Mouse (Mus musculus) heart, embryonic 14.5 days (tissue): ENCODE measurements around the gene Smurf2. TPM values are rescaled to one million over a fixed set of nuclear protein-coding genes. Genes with fewer than 3 reads are reported as not detected.

Experiments
- ATAC-seq: fragments of 200-750 bp; cut with Nextera tagmentation; 2 replicates; pipeline ENCODE4 v1.8.0; 2017; ENCODE audit warnings: low read depth, moderate TSS enrichment; ENCODE audit not compliant: insufficient number of reproducible peaks, insufficient read depth, low FRiP score
- H3K27ac ChIP-seq, 2 experiments: fragments of 200-500 bp in 1 of 2; fragments of 300-500 bp in 1 of 2; sonication (generic) in 1 of 2; replicated peaks in 1 of 2; 2 replicates each; pipeline ENCODE4 v1.5.1; 2012 to 2014; ENCODE audit warnings: low read depth in 2 of 2, low read length in 2 of 2, control low read depth in 1 of 2, mild to moderate bottlenecking in 1 of 2, mixed read lengths in 1 of 2; ENCODE audit not compliant: control insufficient read depth in 1 of 2, insufficient read depth in 1 of 2
- H3K27me3 ChIP-seq: fragments of 300-500 bp; sonication (generic); 2 replicates; pipeline ENCODE4 v1.6.1; 2014; ENCODE audit warnings: mild to moderate bottlenecking, low read length, control low read depth; ENCODE audit not compliant: control insufficient read depth, insufficient read depth
- H3K36me3 ChIP-seq: fragments of 300-500 bp; sonication (generic); 2 replicates; pipeline ENCODE4 v1.6.1; 2014; ENCODE audit warnings: mild to moderate bottlenecking, control low read depth, low read length, mixed read lengths; ENCODE audit not compliant: control insufficient read depth, insufficient read depth
- H3K4me1 ChIP-seq, 2 experiments: fragments of 200-500 bp in 1 of 2; fragments of 300-500 bp in 1 of 2; sonication (generic) in 1 of 2; 2 replicates each; pipeline ENCODE4 v1.6.1; 2012 to 2014; ENCODE audit warnings: low read length in 2 of 2, control low read depth in 1 of 2, mixed read lengths in 1 of 2; ENCODE audit not compliant: control insufficient read depth in 2 of 2, insufficient read depth in 2 of 2
- H3K4me2 ChIP-seq: fragments of 300-500 bp; sonication (generic); 2 replicates; pipeline ENCODE4 v1.6.1; 2014; ENCODE audit warnings: mild to moderate bottlenecking, low read length
- H3K4me3 ChIP-seq, 2 experiments: fragments of 200-500 bp in 1 of 2; fragments of 300-500 bp in 1 of 2; sonication (generic) in 1 of 2; 2 replicates each; pipeline ENCODE4 v1.5.1; 2012 to 2014; ENCODE audit warnings: low read length in 2 of 2, mild to moderate bottlenecking in 2 of 2, control low read depth in 1 of 2, low read depth in 1 of 2, moderate library complexity in 1 of 2; ENCODE audit not compliant: control insufficient read depth in 1 of 2, insufficient read depth in 1 of 2
- H3K9ac ChIP-seq: fragments of 300-500 bp; sonication (generic); 2 replicates; pipeline ENCODE4 v1.6.1; 2014; ENCODE audit warnings: mild to moderate bottlenecking, low read length
- H3K9me3 ChIP-seq: fragments of 300-500 bp; sonication (generic); 2 replicates; pipeline ENCODE4 v1.6.1; 2016; ENCODE audit warnings: low read length, control low read depth; ENCODE audit not compliant: control insufficient read depth
- WGBS: fragments of 180-500 bp; shearing (Covaris S2); extraction: QIAGEN DNeasy Blood & Tissue Kit; methylation state at CpG from one replicate; pipeline ENCODE4 v1.1.7; 2014; 5-methylcytosine and 5-hydroxymethylcytosine counted together
- polyA plus RNA-seq: library from polyadenylated mRNA; unstranded; fragments of >200 nt; fragmentation: Nextera tagmentation; extraction: Ambion mirVana; gene quantifications from 2 replicates; pipeline ENCODE4 v1.2.1, GENCODE M21; 2014

The Smurf2 gene
- polyA plus RNA-seq, 1 experiment from 2014 or later = 17.4 TPM

DNA sequence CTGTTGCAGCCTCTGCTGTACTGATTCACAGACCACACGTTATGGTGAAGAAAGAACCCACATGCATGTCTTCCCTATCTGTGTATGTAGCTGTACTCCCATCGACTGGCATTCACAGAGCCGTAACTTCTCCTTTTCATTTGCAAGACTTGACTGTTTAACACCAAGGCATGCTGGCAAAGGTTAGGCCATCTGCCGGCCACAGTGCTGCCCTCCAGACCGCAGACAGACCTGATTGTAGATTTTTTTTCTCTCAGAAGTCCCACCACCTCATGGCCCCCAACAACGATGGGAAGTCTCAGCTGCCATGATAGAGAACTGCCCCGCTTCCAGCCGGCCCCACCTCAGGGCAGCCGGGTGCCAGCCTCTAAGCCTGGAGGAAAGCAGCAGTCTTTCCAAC is 100.9 kb downstream of the Smurf2 start:
- Histone ChIP-seq H3K4me3 (no peak overlapping the region), H3K36me3 (peaks cover 86% of the 10 kb centered on the region), H3K27ac (peak overlapping the region in 1 of 2 experiments; percentile 58; a peak in 1 of 4 replicates), H3K4me1 (peaks cover 6 to 38% of the 10 kb centered on the region in 2 experiments), H3K27me3 (no peaks in the 10 kb centered on the region), H3K9ac (no peak overlapping the region; the same call in 1 of the 2 replicates), H3K4me2 (no peak overlapping the region), H3K9me3 (no peaks in the 10 kb centered on the region)
- WGBS = 86% methylated on average over 9 of the region's 9 CpGs
- no peak for ATAC-seq

DNA sequence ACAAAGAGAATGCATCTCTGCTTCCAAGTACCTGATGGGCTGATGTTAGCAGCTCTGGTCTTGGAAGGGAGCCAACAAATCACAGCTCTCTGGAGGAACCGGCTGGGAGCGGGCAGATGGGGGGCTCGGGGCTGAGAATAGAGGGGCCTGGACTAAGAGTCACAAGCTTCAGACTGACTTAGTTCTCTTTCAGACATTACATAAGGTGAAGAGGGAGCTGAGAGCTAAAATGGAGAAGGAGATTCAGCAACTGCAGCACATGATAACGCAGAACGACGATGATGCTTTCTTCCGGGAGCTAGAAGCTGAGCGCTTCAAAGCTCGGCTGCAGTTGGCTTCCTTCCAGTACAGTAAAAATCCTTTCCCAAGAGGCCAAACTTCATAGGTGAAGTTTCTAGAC is 102.2 kb downstream of the Smurf2 start:
- no peak overlapping the region for H3K4me3 ChIP-seq
- H3K4me2 ChIP-seq = peak overlapping the region; percentile 43
- H3K27me3 ChIP-seq = no peaks in the 10 kb centered on the region
- 0 out of 2 replicates have a peak, but pooled peaks have one; percentile 51 for ATAC-seq
- WGBS = 3% methylated on average over 9 of the region's 9 CpGs
- H3K4me1 ChIP-seq = peaks cover 6 to 38% of the 10 kb centered on the region in 2 experiments
- peaks cover 89% of the 10 kb centered on the region for H3K36me3 ChIP-seq
- H3K9ac ChIP-seq = 0 out of 2 replicates have a peak overlapping the region, but pooled peaks have one; percentile 31
- no peaks in the 10 kb centered on the region for H3K9me3 ChIP-seq
- H3K27ac ChIP-seq = peak overlapping the region; percentile 42 to 58; a peak in 3 of 4 replicates

DNA sequence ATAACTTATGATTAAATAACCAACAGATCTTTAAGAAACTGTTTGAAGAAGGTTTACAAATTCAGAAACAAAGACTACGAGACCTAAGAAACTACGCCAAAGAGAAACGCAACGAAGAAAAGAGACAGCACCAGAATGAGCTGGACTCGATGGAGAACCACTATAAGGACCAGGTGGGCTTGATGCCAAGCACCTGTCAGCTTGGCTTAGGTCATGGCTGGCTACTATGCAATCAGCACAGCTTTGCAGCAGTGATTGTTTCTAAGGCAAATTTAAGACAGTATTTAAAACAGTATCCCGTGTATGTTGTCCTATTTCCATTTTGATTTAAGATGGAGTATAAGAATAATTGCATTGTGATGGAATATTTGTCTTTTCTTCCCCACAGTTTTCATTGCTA is 102.7 kb downstream of the Smurf2 start:
- Histone ChIP-seq H3K4me2 (no peak overlapping the region; the same call in 1 of the 2 replicates), H3K4me3 (no peak overlapping the region), H3K27ac (no peak overlapping the region; a peak in 1 of 4 replicates), H3K36me3 (peaks cover 89% of the 10 kb centered on the region), H3K9ac (no peak overlapping the region), H3K9me3 (no peaks in the 10 kb centered on the region), H3K4me1 (peaks cover 6 to 38% of the 10 kb centered on the region in 2 experiments), H3K27me3 (no peaks in the 10 kb centered on the region)
- WGBS = 77% methylated on average over 6 of the region's 6 CpGs
- ATAC-seq = no peak

- no peak overlapping the region for H3K4me2 ChIP-seq
- no peak overlapping the region for H3K9ac ChIP-seq
- 86% methylated on average over 3 of the region's 3 CpGs for WGBS
- H3K4me3 ChIP-seq = no peak overlapping the region
- peaks cover 89% of the 10 kb centered on the region for H3K36me3 ChIP-seq
- peaks cover 6 to 32% of the 10 kb centered on the region in 2 experiments for H3K4me1 ChIP-seq
- no peak overlapping the region for H3K27ac ChIP-seq
- no peaks in the 10 kb centered on the region for H3K9me3 ChIP-seq
- ATAC-seq = no peak
- no peaks in the 10 kb centered on the region for H3K27me3 ChIP-seq
These were observed 103.4 kb downstream of the Smurf2 start for GRCm38 (mm10) chr11:106817156-106817555.

- no peak overlapping the region for H3K4me2 ChIP-seq
- 72% methylated on average over 7 of the region's 7 CpGs for WGBS
- no peaks in the 10 kb centered on the region for H3K27me3 ChIP-seq
- H3K9ac ChIP-seq = no peak overlapping the region
- peaks cover 6 to 28% of the 10 kb centered on the region in 2 experiments for H3K4me1 ChIP-seq
- no peaks in the 10 kb centered on the region for H3K9me3 ChIP-seq
- no peak overlapping the region for H3K4me3 ChIP-seq
- peaks cover 92% of the 10 kb centered on the region for H3K36me3 ChIP-seq
- ATAC-seq = no peak
- no peak overlapping the region for H3K27ac ChIP-seq
These were observed 104.2 kb downstream of the Smurf2 start for GRCm38 (mm10) chr11:106816316-106816715.

DNA sequence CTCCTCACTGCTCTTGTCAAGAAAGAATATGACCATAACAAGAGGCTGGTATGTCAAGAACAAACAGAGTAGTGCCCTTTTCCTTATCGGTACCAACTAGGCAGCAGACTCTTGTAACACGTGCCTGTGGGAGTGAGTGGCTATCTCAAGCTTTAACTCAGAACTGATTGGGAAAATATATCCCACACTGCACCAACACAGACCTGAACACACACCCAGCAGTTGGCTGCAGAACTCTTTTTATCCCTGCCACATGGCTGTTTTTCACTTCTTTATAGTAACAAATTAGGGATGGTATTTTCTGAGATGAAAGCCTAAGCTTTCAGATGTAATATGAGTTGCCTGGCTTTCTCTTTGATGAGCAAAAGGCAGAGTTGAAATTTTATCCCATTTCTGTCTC is 104.8 kb downstream of the Smurf2 start:
- H3K4me2 ChIP-seq = no peak overlapping the region
- no peak overlapping the region for H3K4me3 ChIP-seq
- peaks cover 92% of the 10 kb centered on the region for H3K36me3 ChIP-seq
- H3K27me3 ChIP-seq = no peaks in the 10 kb centered on the region
- H3K27ac ChIP-seq = no peak overlapping the region
- no peaks in the 10 kb centered on the region for H3K9me3 ChIP-seq
- no peak for ATAC-seq
- no peak overlapping the region for H3K9ac ChIP-seq
- 57% methylated on average over 2 of the region's 2 CpGs for WGBS
- H3K4me1 ChIP-seq = peaks cover 3 to 22% of the 10 kb centered on the region in 2 experiments

DNA sequence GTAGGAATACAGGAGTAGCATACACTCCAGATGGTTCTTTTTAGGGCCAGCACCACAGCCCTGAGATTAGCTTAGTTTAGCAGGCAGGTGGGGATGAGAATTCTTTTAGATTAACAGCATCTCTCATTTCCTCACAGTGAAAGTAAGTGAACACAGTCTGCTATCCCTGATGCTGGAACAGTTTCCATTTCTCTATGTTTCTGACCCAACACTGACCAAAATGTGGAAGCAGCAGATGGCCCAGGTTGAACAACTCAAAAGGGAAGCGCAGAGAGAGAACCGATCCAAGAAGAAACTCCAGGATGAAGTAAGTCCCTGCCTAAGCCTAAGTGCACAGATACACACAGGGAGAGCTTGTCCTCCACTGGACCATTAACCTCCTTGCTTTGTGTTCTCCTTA is 105.2 kb downstream of the Smurf2 start:
- H3K9ac ChIP-seq = no peak overlapping the region
- no peak for ATAC-seq
- H3K27ac ChIP-seq = no peak overlapping the region
- peaks cover 92% of the 10 kb centered on the region for H3K36me3 ChIP-seq
- H3K4me1 ChIP-seq = peaks cover 3 to 22% of the 10 kb centered on the region in 2 experiments
- H3K27me3 ChIP-seq = no peaks in the 10 kb centered on the region
- no peaks in the 10 kb centered on the region for H3K9me3 ChIP-seq
- 92% methylated on average over 2 of the region's 2 CpGs for WGBS
- H3K4me2 ChIP-seq = no peak overlapping the region
- H3K4me3 ChIP-seq = no peak overlapping the region
